Mouse (Mus musculus) lung, embryonic 15.5 days (tissue): ENCODE data around the gene 6030458C11Rik. TPM values are rescaled to one million over a fixed set of nuclear protein-coding genes. Genes with fewer than 3 reads are reported as not detected.

Experiments
- ATAC-seq: fragments of 200-750 bp; cut with Nextera tagmentation; 2 replicates; pipeline ENCODE4 v1.8.0; 2017; ENCODE audit warnings: moderate number of reproducible peaks, borderline replicate concordance; ENCODE audit not compliant: low FRiP score, low TSS enrichment; ENCODE audit errors: extremely low read depth
- H3K27ac ChIP-seq: fragments of 300-500 bp; sonication (generic); 2 replicates; pipeline ENCODE4 v1.5.1; 2015; ENCODE audit warnings: moderate library complexity, mild to moderate bottlenecking, inconsistent platforms
- H3K27me3 ChIP-seq: fragments of 300-500 bp; sonication (generic); 2 replicates; pipeline ENCODE4 v1.6.1; 2015; ENCODE audit warnings: inconsistent platforms
- H3K36me3 ChIP-seq: fragments of 300-500 bp; sonication (generic); 2 replicates; pipeline ENCODE4 v1.6.1; 2015; ENCODE audit warnings: inconsistent platforms
- H3K4me1 ChIP-seq: fragments of 300-500 bp; sonication (generic); 2 replicates; pipeline ENCODE4 v1.6.1; 2015; ENCODE audit warnings: inconsistent platforms
- H3K4me2 ChIP-seq: fragments of 300-500 bp; sonication (generic); 2 replicates; pipeline ENCODE4 v1.6.1; 2015; ENCODE audit warnings: inconsistent platforms, mild to moderate bottlenecking, moderate library complexity
- H3K4me3 ChIP-seq: fragments of 300-500 bp; sonication (generic); 2 replicates; pipeline ENCODE4 v1.5.1; 2015; ENCODE audit warnings: mild to moderate bottlenecking, inconsistent platforms
- H3K9ac ChIP-seq: fragments of 300-500 bp; sonication (generic); 2 replicates; pipeline ENCODE4 v1.6.1; 2015; ENCODE audit warnings: inconsistent platforms
- H3K9me3 ChIP-seq: fragments of 300-500 bp; sonication (generic); 2 replicates; pipeline ENCODE4 v1.6.1; 2016; ENCODE audit warnings: inconsistent platforms
- WGBS: fragments of 180-500 bp; shearing (Covaris S2); methylation state at CpG from one replicate; pipeline ENCODE4 v1.1.7; 2015; 5-methylcytosine and 5-hydroxymethylcytosine counted together
- microRNA-seq: library from miRNA; unstranded; fragments of <30 nt; microRNA quantifications from one replicate; pipeline ENCODE4, GENCODE M21; 2016
- polyA plus RNA-seq: library from polyadenylated mRNA; unstranded; fragments of >200 nt; fragmentation: Nextera tagmentation; extraction: Ambion mirVana; gene quantifications from 2 replicates; pipeline ENCODE4 v1.2.1, GENCODE M21; 2015

Gene 6030458C11Rik
- polyA plus RNA-seq, 1 experiment from 2014 or later, result 34.8 TPM

DNA sequence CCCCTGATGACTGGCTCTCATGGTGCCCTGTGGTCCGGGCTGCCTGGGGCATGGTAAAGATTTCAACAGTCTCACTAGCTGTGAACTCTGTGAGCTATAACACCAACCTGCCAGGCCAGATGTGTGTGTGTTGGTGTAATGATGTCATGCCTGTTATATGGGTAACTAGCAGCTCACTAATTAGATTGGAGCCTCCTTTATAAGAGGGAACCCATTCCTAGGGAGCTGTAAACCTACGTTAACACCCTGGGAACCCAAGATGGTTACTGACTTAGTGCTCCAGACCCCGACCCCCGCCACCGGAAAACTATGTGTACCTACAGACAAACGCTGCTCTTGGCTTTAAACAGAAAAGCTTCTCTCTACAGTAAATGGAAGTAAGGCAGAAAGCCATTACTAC lies 43.2 kb downstream of the 6030458C11Rik start:
- Histone ChIP-seq H3K4me1 (no peaks in the 10 kb centered on the region), H3K4me2 (no peak overlapping the region)
- 74% methylated on average over 6 of the region's 6 CpGs for WGBS

DNA sequence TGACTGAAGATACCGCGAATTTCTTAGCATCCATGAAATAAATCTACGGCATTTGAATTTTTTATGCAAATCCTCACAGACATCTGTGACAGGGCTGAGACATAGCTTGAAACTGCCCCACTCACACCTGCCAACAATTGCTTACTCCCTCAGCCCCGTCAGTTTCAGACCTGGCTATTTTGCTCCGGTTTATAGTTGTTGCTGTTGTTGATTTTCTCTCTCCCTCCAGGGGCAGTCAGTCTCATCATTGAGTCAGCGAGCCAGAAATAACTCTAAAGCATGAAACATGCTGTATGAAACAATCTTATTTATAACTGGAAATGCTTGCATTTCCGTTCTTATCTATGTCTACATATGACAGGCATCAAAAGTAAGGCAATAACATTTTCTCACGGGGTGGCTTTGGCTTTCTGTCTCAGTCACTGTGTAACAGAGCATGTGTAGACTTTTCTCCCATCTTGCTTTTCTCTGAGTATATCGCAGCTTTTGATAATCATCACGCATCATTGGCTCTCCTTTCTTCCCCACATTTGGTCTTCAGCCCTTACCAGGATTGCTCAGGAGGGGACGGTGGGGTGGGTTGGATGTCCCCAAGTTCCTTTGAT lies 50.2 kb downstream of the 6030458C11Rik start:
- Histone ChIP-seq H3K4me3 (no peak overlapping the region), H3K4me1 (no peaks in the 10 kb centered on the region), H3K27me3 (no peaks in the 10 kb centered on the region), H3K4me2 (no peak overlapping the region), H3K27ac (no peak overlapping the region), H3K9ac (no peak overlapping the region), H3K9me3 (no peaks in the 10 kb centered on the region), H3K36me3 (no peaks in the 10 kb centered on the region)
- ATAC-seq, result no peak
- 63% methylated on average over 11 of the region's 11 CpGs for WGBS

More for the DNA sequence above, 43.2 kb downstream of the 6030458C11Rik start:
- no peaks in the 10 kb centered on the region for H3K36me3 ChIP-seq
- no peaks in the 10 kb centered on the region for H3K9me3 ChIP-seq
- H3K27me3 ChIP-seq, result no peaks in the 10 kb centered on the region
- H3K4me3 ChIP-seq, result no peak overlapping the region
- no peak overlapping the region for H3K9ac ChIP-seq
- no peak for ATAC-seq
- H3K27ac ChIP-seq, result no peak overlapping the region

DNA sequence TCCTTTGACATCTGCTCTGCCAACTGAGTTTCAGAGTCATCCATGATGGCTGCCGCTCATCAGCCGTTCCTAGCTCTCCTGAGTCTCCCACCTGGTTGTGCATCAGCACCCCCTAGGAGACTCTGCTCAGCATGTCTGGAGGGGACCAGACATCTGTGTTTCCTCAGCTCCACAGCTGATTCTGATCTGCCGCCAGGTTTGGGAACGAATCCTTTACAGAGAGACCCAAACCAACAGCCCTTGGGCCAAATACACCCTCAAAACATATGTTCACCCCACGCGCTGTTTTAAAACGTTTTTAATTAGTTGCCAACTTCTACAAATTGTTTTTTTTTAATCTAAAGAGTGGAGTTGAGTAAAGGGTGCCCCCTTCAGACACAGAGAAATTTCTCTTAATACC lies 53.5 kb downstream of the 6030458C11Rik start:
- Histone ChIP-seq H3K4me3 (no peak overlapping the region), H3K27me3 (no peaks in the 10 kb centered on the region), H3K9me3 (no peaks in the 10 kb centered on the region), H3K27ac (no peak overlapping the region), H3K4me2 (no peak overlapping the region), H3K4me1 (no peaks in the 10 kb centered on the region), H3K36me3 (no peaks in the 10 kb centered on the region), H3K9ac (no peak overlapping the region)
- WGBS, result 68% methylated on average over 7 of the region's 7 CpGs
- ATAC-seq, result no peak

DNA sequence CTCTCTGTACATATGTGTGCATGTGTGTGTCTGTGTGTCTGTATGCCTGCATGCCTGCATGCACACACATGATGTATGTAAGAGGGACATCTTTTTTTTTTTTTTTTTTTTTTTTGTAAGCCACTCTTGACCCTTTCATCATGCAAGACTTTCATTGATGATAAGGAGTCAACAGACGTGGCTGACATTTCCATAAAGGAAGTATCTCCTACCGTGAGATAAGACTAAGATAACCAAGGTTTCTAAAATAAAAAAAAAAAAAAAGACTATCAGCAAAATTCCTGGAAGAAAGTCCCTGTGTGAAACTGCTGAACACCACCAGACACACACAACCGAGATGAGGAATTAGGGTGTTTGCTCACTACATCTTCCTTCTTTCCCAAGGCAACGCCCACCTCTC lies 57.6 kb downstream of the 6030458C11Rik start:
- Histone ChIP-seq H3K4me2 (no peak overlapping the region), H3K27me3 (no peaks in the 10 kb centered on the region), H3K4me3 (no peak overlapping the region), H3K4me1 (no peaks in the 10 kb centered on the region), H3K9me3 (no peaks in the 10 kb centered on the region), H3K9ac (no peak overlapping the region), H3K36me3 (no peaks in the 10 kb centered on the region), H3K27ac (no peak overlapping the region)
- WGBS, result 47% methylated on average over 4 of the region's 4 CpGs
- ATAC-seq, result no peak

DNA sequence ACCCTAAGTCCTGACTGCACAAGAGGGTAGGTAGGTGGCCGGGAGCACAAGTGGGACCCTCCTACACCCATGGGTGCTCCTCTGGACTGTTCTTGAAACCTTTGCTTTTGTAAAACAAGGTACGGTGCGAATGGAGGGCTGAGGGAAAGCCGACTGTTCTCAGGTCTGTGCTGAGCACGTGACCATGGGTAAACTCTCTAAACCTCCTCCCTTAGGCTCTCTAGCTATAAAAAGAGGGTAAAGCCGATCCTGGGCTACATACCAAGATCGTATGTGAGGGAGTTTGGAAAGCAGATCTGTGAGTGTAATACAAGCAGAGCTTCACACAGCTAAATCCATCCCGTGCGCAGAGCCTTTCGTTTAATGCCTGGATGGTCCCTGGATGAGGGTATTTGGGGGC lies 61.3 kb downstream of the 6030458C11Rik start:
- Histone ChIP-seq H3K4me2 (no peak overlapping the region), H3K36me3 (no peaks in the 10 kb centered on the region), H3K9ac (no peak overlapping the region), H3K27ac (no peak overlapping the region), H3K27me3 (no peaks in the 10 kb centered on the region), H3K4me3 (no peak overlapping the region), H3K9me3 (no peaks in the 10 kb centered on the region), H3K4me1 (no peaks in the 10 kb centered on the region)
- no peak for ATAC-seq
- 66% methylated on average over 10 of the region's 10 CpGs for WGBS

DNA sequence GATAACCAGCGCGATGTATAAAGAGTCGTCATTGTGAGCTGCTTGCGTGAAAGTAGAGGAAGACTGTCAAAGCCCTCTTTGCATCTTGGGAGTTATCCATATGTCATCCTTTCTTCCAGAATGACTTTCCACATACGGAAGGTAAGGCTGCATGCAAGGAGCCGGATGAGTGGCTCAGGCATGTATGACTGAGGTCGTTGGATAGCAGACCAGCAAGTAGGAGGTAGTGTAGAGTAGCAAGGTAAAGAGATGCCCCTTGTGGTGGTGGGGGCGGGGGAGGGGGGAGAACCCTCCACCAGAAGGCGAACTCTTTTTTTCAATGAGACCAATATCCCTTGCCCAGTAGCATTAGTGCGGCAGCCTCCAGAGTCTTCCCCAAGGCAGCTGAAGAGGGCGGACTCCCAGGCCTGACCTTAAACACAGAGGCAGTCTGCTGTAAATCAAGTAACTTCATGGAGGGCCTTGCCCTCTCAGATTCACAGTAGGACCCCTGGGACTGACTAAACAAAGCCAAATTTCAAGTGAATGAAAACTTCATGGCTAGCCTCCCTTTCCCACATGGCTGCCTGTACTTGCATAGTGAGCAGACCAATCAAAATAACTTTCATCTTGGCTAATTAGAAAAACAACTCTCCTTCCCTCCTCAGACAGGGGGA lies 62.1 kb downstream of the 6030458C11Rik start:
- H3K9ac ChIP-seq, result no peak overlapping the region
- no peak overlapping the region for H3K27ac ChIP-seq
- no peaks in the 10 kb centered on the region for H3K36me3 ChIP-seq
- H3K4me3 ChIP-seq, result no peak overlapping the region
- no peaks in the 10 kb centered on the region for H3K4me1 ChIP-seq
- no peaks in the 10 kb centered on the region for H3K27me3 ChIP-seq
- no peak overlapping the region for H3K4me2 ChIP-seq
- H3K9me3 ChIP-seq, result no peaks in the 10 kb centered on the region
- 77% methylated on average over 11 of the region's 11 CpGs for WGBS
- ATAC-seq, result no peak

DNA sequence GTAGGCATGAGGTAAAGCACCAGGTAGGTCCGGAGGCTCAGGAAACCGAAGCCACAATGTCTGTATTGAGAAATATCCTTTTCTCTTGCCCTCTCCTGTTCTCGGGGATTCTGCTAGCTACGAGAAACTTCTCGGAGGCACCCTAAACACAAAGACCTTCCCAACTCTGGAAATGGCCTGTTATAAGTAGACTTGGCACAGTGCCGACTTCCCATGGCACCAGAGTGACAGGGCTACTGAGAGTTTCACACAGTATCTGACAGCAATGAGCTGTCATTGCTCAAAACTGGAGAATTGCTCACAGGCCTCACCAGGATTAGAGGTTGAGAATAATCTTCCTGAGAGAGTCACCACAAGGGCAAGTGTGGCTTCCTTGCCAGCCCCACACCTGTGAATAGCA lies 63.7 kb downstream of the 6030458C11Rik start:
- Histone ChIP-seq H3K27me3 (no peaks in the 10 kb centered on the region), H3K4me1 (no peaks in the 10 kb centered on the region), H3K4me2 (no peak overlapping the region), H3K4me3 (no peak overlapping the region), H3K9ac (no peak overlapping the region), H3K9me3 (no peaks in the 10 kb centered on the region), H3K27ac (no peak overlapping the region), H3K36me3 (no peaks in the 10 kb centered on the region)
- WGBS, result 66% methylated on average over 6 of the region's 6 CpGs
- no peak for ATAC-seq

DNA sequence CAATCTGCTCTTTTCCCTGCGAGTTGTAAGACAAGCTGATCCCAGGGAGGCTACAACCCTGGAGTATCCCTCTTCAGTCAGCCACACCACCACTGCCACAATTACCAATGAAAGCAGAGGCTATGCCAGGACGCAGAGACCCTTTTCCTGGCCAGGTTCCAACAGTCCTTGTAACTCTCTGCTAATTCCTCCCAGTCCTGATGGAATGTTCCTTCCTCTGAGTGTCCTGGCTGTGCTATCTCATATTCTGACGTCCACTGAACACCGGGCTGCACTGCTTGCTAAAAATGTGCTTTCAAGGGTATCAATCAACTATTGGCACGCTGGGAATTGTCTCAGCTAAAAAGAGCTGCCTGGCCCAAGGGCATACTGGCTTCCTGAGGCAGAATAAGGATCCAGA lies 66.0 kb downstream of the 6030458C11Rik start:
- ATAC-seq, result no peak
- Histone ChIP-seq H3K27me3 (no peaks in the 10 kb centered on the region), H3K9ac (no peak overlapping the region), H3K4me3 (no peak overlapping the region), H3K27ac (no peak overlapping the region), H3K36me3 (no peaks in the 10 kb centered on the region), H3K4me1 (0 out of 2 replicates have a peak, but pooled peaks cover under 1% of the 10 kb centered on the region), H3K4me2 (no peak overlapping the region), H3K9me3 (no peaks in the 10 kb centered on the region)
- 23% methylated on average over 5 of the region's 5 CpGs for WGBS

Small RNA genes lying within 50 kb of the gene (microRNA-seq; reads per million reads assigned to microRNA genes)
- not detected for gene Gm47288

Other genes starting within 250 kb of the 6030458C11Rik start
- 32.5 and 39.8 TPM in 2 replicates for gene Pdzd2, start 84.7 kb downstream of the 6030458C11Rik start, polyA plus RNA-seq
- 29.7 and 30.1 TPM in 2 replicates for gene Drosha, start 166 bp upstream of the 6030458C11Rik start, polyA plus RNA-seq